Mouse (Mus musculus) adrenal gland, adult (tissue): ENCODE measurements around the gene Cars2.
"Not testable (repeated sequence)": the region's sequence is repeated elsewhere in the genome, so short reads cannot be mapped to it uniquely, and the experiment has no call there.

ENCODE experiments used
- DNase-seq, 2 experiments: peaks; one replicate each; pipeline ENCODE4 v3.0.0; 2022 to 2023; ENCODE audit warnings: low spot score in 1 of 2; ENCODE audit not compliant: inconsistent age in 2 of 2

Gene Cars2

GRCm38 (mm10) chr8:11513247-11513646 lies 37.3 kb downstream of the Cars2 start:
- DNase-seq: no peak

GRCm38 (mm10) chr8:11512711-11513110 lies 37.9 kb downstream of the Cars2 start:
- DNase-seq: no peak

GRCm38 (mm10) chr8:11510971-11511370 lies 39.6 kb downstream of the Cars2 start:
- DNase-seq: no peak

- no peak for DNase-seq
These were observed 41.7 kb downstream of the Cars2 start for GRCm38 (mm10) chr8:11508880-11509279.

- DNase-seq: peak in 1 of 2 experiments; percentile 58
These were observed 43.8 kb downstream of the Cars2 start for GRCm38 (mm10) chr8:11506802-11507201.

GRCm38 (mm10) chr8:11506074-11506473 lies 44.5 kb downstream of the Cars2 start:
- no peak for DNase-seq

GRCm38 (mm10) chr8:11503476-11504232 lies 46.9 kb downstream of the Cars2 start:
- DNase-seq: no peak

GRCm38 (mm10) chr8:11498786-11499485 lies 51.6 kb downstream of the Cars2 start:
- no peak for DNase-seq

- no peak for DNase-seq
These were observed 52.3 kb downstream of the Cars2 start for GRCm38 (mm10) chr8:11498281-11498680.

GRCm38 (mm10) chr8:11497017-11497990 lies 53.3 kb downstream of the Cars2 start, which contains the start of gene Naxd:
Naxd (plus strand) TSS chr8:11497506.
- peak; percentile 94 to 96 for DNase-seq

- DNase-seq: not testable (repeated sequence)
These were observed 58.2 kb downstream of the Cars2 start for GRCm38 (mm10) chr8:11492340-11492739.

GRCm38 (mm10) chr8:11487229-11487628 lies 63.4 kb downstream of the Cars2 start:
- DNase-seq: no peak

GRCm38 (mm10) chr8:11486142-11486541 lies 64.4 kb downstream of the Cars2 start:
- DNase-seq: peak; percentile 71 to 89

GRCm38 (mm10) chr8:11482537-11482936 lies 68.0 kb downstream of the Cars2 start:
- no peak for DNase-seq

GRCm38 (mm10) chr8:11481876-11482275 lies 68.7 kb downstream of the Cars2 start:
- no peak for DNase-seq

GRCm38 (mm10) chr8:11479591-11479990 lies 71.0 kb downstream of the Cars2 start:
- no peak for DNase-seq

GRCm38 (mm10) chr8:11478807-11479527 lies 71.6 kb downstream of the Cars2 start:
- peak in 1 of 2 experiments; percentile 56 for DNase-seq

GRCm38 (mm10) chr8:11477811-11478761 lies 72.5 kb downstream of the Cars2 start, which contains the start of gene Rab20:
Rab20 (minus strand) TSS chr8:11478710.
- DNase-seq: peak; percentile 81 to 94

GRCm38 (mm10) chr8:11477178-11477553 lies 73.4 kb downstream of the Cars2 start:
- DNase-seq: no peak
